Mouse (Mus musculus) forebrain, embryonic 12.5 days (tissue): ENCODE data around the gene Pabpn1. TPM values are rescaled to one million over a fixed set of nuclear protein-coding genes. Genes with fewer than 3 reads are reported as not detected.
A peak's percentile ranks its signal among the peaks of the same experiment; 100 is the strongest.

Experiments used
- ATAC-seq: fragments of 200-750 bp; cut with Nextera tagmentation; 2 replicates; pipeline ENCODE4 v1.8.0; 2017; ENCODE audit warnings: moderate TSS enrichment; ENCODE audit not compliant: low FRiP score
- H3K27ac ChIP-seq: fragments of 300-500 bp; sonication (generic); 2 replicates; pipeline ENCODE4 v1.5.1; 2016; ENCODE audit warnings: mild to moderate bottlenecking
- H3K27me3 ChIP-seq: fragments of 300-500 bp; sonication (generic); 2 replicates; pipeline ENCODE4 v1.6.1; 2016; ENCODE audit warnings: mild to moderate bottlenecking
- H3K36me3 ChIP-seq: fragments of 300-500 bp; sonication (generic); replicated peaks from 2 replicates; pipeline ENCODE4 v1.6.1; 2016; ENCODE audit warnings: mild to moderate bottlenecking
- H3K4me1 ChIP-seq: fragments of 300-500 bp; sonication (generic); 2 replicates; pipeline ENCODE4 v1.6.1; 2016
- H3K4me2 ChIP-seq: fragments of 300-500 bp; sonication (generic); 2 replicates; pipeline ENCODE4 v1.6.1; 2016; ENCODE audit warnings: mild to moderate bottlenecking, moderate library complexity
- H3K4me3 ChIP-seq: fragments of 300-500 bp; sonication (generic); replicated peaks from 2 replicates; pipeline ENCODE4 v1.5.1; 2016; ENCODE audit warnings: mild to moderate bottlenecking
- H3K9ac ChIP-seq: fragments of 300-500 bp; sonication (generic); 2 replicates; pipeline ENCODE4 v1.6.1; 2016; ENCODE audit warnings: mild to moderate bottlenecking
- H3K9me3 ChIP-seq: fragments of 300-500 bp; sonication (generic); 2 replicates; pipeline ENCODE4 v1.6.1; 2016
- WGBS: fragments of 180-500 bp; shearing (Covaris S2); methylation state at CpG from one replicate; pipeline ENCODE4 v1.1.7; 2016; 5-methylcytosine and 5-hydroxymethylcytosine counted together
- polyA plus RNA-seq: library from polyadenylated mRNA; unstranded; fragments of >200 nt; fragmentation: Nextera tagmentation; extraction: Ambion mirVana; gene quantifications from 2 replicates; pipeline ENCODE4 v1.2.1, GENCODE M21; 2016

The Pabpn1 gene
- polyA plus RNA-seq, 1 experiment from 2014 or later = 211 TPM

GRCm38 (mm10) chr14:54926401-54927158, 34.3 kb downstream of the Pabpn1 start:
- Histone ChIP-seq H3K27me3 (0 out of 2 replicates have a peak, but pooled peaks cover 3% of the 10 kb centered on the region), H3K4me2 (peak overlapping the region; percentile 81), H3K4me3 (peak overlapping the region; percentile 52), H3K9ac (peak overlapping the region; percentile 85), H3K4me1 (peaks cover 46% of the 10 kb centered on the region), H3K27ac (peak overlapping the region; percentile 98), H3K36me3 (peaks cover 13% of the 10 kb centered on the region), H3K9me3 (peaks cover 7% of the 10 kb centered on the region)
- WGBS = under 1% methylated on average over 53 of the region's 58 CpGs
- ATAC-seq = peak; percentile 80

DNA sequence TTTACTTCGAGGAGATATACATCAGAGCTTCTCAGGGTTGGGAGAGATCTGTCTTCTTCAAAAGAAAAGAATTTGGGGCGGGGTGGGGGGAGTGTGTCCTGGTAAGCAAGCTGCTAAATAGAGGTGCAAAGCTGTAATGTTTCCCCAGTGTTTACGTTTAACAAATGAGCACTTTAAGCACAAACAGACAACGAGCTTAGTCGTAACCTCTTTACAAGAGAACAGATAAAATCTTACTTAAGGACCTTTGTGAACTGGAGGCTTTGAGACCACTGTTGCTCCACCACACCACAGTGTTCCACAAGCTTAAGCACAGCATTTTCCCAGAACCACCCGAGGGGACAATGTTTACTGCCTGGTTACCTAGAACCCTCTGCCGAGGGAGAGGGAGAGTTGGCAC, 35.0 kb downstream of the Pabpn1 start:
- Histone ChIP-seq H3K9me3 (no peaks in the 10 kb centered on the region), H3K4me2 (peak overlapping the region; percentile 81), H3K9ac (peak overlapping the region; percentile 85), H3K4me3 (peak overlapping the region; percentile 52), H3K27ac (peak overlapping the region; percentile 98), H3K27me3 (0 out of 2 replicates have a peak, but pooled peaks cover 3% of the 10 kb centered on the region), H3K36me3 (peaks cover 6% of the 10 kb centered on the region), H3K4me1 (peaks cover 46% of the 10 kb centered on the region)
- WGBS = 12% methylated on average over 7 of the region's 7 CpGs
- ATAC-seq = no peak

DNA sequence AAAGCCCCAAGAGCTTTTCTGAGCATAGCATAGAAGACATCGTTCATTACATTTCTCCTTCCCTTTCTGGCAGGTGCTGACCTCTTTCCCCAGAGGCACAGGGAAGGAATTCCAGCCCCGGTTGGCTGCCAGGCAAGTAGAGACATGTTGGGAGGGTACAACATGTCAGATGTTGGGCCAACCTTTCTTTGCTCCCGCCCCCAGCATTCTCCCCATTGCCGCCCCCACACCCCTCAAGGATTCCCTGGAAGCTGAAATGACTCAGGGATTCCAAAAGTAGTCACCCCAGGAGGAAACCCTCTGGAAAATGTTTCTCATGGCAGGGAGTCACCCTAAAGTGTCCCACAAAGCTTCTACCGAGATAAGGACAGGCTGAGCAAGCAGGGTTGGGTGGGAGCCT, 37.5 kb downstream of the Pabpn1 start:
- H3K9me3 ChIP-seq = no peaks in the 10 kb centered on the region
- no peaks in the 10 kb centered on the region for H3K36me3 ChIP-seq
- no peak overlapping the region for H3K4me3 ChIP-seq
- peaks cover 38% of the 10 kb centered on the region for H3K4me1 ChIP-seq
- H3K27me3 ChIP-seq = 0 out of 2 replicates have a peak, but pooled peaks cover 3% of the 10 kb centered on the region
- 90% methylated on average over 5 of the region's 5 CpGs for WGBS
- H3K4me2 ChIP-seq = no peak overlapping the region
- no peak overlapping the region for H3K9ac ChIP-seq
- H3K27ac ChIP-seq = 0 out of 2 replicates have a peak overlapping the region, but pooled peaks have one; percentile 25
- ATAC-seq = no peak

GRCm38 (mm10) chr14:54930431-54930830, 38.1 kb downstream of the Pabpn1 start:
- Histone ChIP-seq H3K4me1 (peaks cover 31% of the 10 kb centered on the region), H3K9ac (no peak overlapping the region), H3K27me3 (0 out of 2 replicates have a peak, but pooled peaks cover 3% of the 10 kb centered on the region), H3K36me3 (no peaks in the 10 kb centered on the region), H3K4me2 (no peak overlapping the region), H3K27ac (0 out of 2 replicates have a peak overlapping the region, but pooled peaks have one; percentile 25), H3K4me3 (no peak overlapping the region), H3K9me3 (no peaks in the 10 kb centered on the region)
- 25% methylated on average over 2 of the region's 2 CpGs for WGBS
- no peak for ATAC-seq

- Histone ChIP-seq H3K36me3 (no peaks in the 10 kb centered on the region), H3K27ac (no peak within 1 kb of the TSS), H3K27me3 (0 out of 2 replicates have a peak, but pooled peaks cover 3% of the 10 kb centered on the region), H3K9me3 (no peaks in the 10 kb centered on the region), H3K4me3 (no peak within 1 kb of the TSS), H3K9ac (no peak within 1 kb of the TSS), H3K4me2 (no peak within 1 kb of the TSS), H3K4me1 (peaks cover 14% of the 10 kb centered on the region)
- WGBS = 41% methylated on average over 6 of the region's 6 CpGs
- ATAC-seq = no peak
Measured at GRCm38 (mm10) chr14:54932645-54933150, 40.4 kb downstream of the Pabpn1 start, which contains the start of gene Il25. Gene Il25 (plus strand): TSS chr14:54932695.

- no peak within 1 kb of the TSS for H3K9ac ChIP-seq
Measured at GRCm38 (mm10) chr14:54935904-54936830, 43.9 kb downstream of the Pabpn1 start, which contains the start of gene Cmtm5. Gene Cmtm5 (plus strand): TSS chr14:54936261.

DNA sequence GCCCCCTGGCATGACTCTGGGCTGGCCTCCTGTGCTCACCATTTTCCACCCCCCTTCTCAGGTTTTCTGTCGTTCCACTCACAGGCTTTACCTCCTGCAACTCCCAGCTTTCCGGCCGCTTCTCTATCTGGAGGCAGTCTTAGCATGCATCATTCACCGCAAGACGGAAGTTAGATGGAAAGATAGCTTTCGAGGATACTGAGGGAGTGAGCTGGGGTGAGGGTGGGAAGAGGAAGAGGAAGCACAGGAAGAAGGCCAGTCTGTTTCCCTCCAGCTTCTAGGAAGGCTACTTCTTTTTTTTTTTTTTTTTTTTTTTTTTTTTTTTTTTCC, 44.5 kb downstream of the Pabpn1 start:
- no peak overlapping the region for H3K4me2 ChIP-seq
- H3K27me3 ChIP-seq = no peaks in the 10 kb centered on the region
- no peak overlapping the region for H3K27ac ChIP-seq
- peaks cover 5% of the 10 kb centered on the region; the same call in 1 of the 2 replicates for H3K4me1 ChIP-seq
- no peak for ATAC-seq
- no peaks in the 10 kb centered on the region for H3K9me3 ChIP-seq
- no peak overlapping the region for H3K9ac ChIP-seq
- no peak overlapping the region for H3K4me3 ChIP-seq
- no peaks in the 10 kb centered on the region for H3K36me3 ChIP-seq
- 64% methylated on average over 6 of the region's 6 CpGs for WGBS

More at GRCm38 (mm10) chr14:54935904-54936830, 43.9 kb downstream of the Pabpn1 start, which contains the start of gene Cmtm5:
- Histone ChIP-seq H3K4me2 (no peak within 1 kb of the TSS), H3K4me1 (peaks cover 5% of the 10 kb centered on the region; the same call in 1 of the 2 replicates), H3K27me3 (no peaks in the 10 kb centered on the region), H3K9me3 (no peaks in the 10 kb centered on the region), H3K27ac (0 out of 2 replicates have a peak within 1 kb of the TSS, but pooled peaks have one; percentile 10), H3K4me3 (no peak within 1 kb of the TSS), H3K36me3 (no peaks in the 10 kb centered on the region)
- 46% methylated on average over 8 of the region's 8 CpGs for WGBS
- ATAC-seq = no peak

- H3K4me3 ChIP-seq = no peak overlapping the region
- H3K4me2 ChIP-seq = no peak overlapping the region
- H3K9me3 ChIP-seq = no peaks in the 10 kb centered on the region
- no peak overlapping the region for H3K9ac ChIP-seq
- no peak overlapping the region for H3K27ac ChIP-seq
- 91% methylated on average over 16 of the region's 16 CpGs for WGBS
- ATAC-seq = no peak
- peaks cover 4% of the 10 kb centered on the region; the same call in 1 of the 2 replicates for H3K4me1 ChIP-seq
- H3K36me3 ChIP-seq = no peaks in the 10 kb centered on the region
- H3K27me3 ChIP-seq = no peaks in the 10 kb centered on the region
Measured at GRCm38 (mm10) chr14:54937361-54938182, 45.3 kb downstream of the Pabpn1 start.

- Histone ChIP-seq H3K36me3 (no peaks in the 10 kb centered on the region), H3K4me1 (no peaks in the 10 kb centered on the region; the same call in 1 of the 2 replicates), H3K9me3 (no peaks in the 10 kb centered on the region), H3K27ac (no peak overlapping the region), H3K9ac (no peak overlapping the region), H3K4me3 (no peak overlapping the region), H3K4me2 (no peak overlapping the region), H3K27me3 (no peaks in the 10 kb centered on the region)
- no peak for ATAC-seq
- WGBS = 83% methylated on average over 15 of the region's 15 CpGs
Measured at GRCm38 (mm10) chr14:54938431-54939219, 46.3 kb downstream of the Pabpn1 start.

DNA sequence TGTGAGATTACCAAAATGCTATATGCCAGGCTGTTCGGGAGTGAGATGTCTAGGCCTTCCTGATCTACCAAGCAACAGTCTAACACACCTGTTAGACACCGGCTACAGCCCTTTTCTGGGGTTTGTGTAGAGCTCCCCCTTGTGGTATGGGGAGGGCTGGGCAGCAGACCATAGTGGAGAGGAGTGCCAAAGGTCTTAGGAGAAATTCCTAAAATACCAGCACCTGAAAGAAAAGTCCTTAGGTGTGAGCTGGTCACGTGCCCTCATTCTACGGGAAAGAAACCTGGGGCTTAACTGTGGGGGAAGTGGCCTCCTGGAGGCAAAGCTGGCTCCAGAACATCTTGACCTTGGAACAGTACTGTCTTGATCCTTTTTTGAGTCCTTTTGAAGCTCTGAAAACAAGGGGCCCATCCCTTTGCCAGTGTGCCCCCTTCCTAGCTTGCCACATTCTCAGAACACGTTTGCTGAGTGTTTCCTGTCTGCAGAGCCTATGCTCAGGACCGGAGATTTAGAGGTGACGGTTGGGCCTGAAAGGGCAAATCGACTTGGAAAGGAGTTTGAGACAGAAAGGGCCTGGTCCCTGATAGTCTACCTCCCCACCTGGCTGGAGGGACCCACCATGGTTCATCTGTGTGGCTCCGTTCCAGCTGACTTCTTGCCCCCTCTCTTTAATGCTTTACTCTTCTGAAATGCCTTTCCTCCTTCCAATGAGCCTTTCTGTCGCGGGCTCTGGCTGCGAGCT, 47.3 kb downstream of the Pabpn1 start:
- no peaks in the 10 kb centered on the region for H3K36me3 ChIP-seq
- no peak overlapping the region for H3K27ac ChIP-seq
- no peak for ATAC-seq
- H3K27me3 ChIP-seq = no peaks in the 10 kb centered on the region
- no peak overlapping the region for H3K9ac ChIP-seq
- no peaks in the 10 kb centered on the region; the same call in 1 of the 2 replicates for H3K4me1 ChIP-seq
- no peak overlapping the region for H3K4me3 ChIP-seq
- no peaks in the 10 kb centered on the region for H3K9me3 ChIP-seq
- no peak overlapping the region for H3K4me2 ChIP-seq
- 51% methylated on average over 12 of the region's 12 CpGs for WGBS
